Mouse (Mus musculus) kidney, embryonic 15.5 days (tissue): ENCODE data around the gene Nxpe4. TPM values are rescaled to one million over a fixed set of nuclear protein-coding genes. Genes with fewer than 3 reads are reported as not detected.

ENCODE experiments used
- ATAC-seq: fragments of 200-750 bp; cut with Nextera tagmentation; replicated peaks from 2 replicates; pipeline ENCODE4 v1.8.0; 2017; ENCODE audit warnings: moderate TSS enrichment; ENCODE audit not compliant: low FRiP score
- H3K27ac ChIP-seq: fragments of 300-500 bp; sonication (generic); 2 replicates; pipeline ENCODE4 v1.5.1; 2015; ENCODE audit warnings: mild to moderate bottlenecking, inconsistent platforms
- H3K27me3 ChIP-seq: fragments of 300-500 bp; sonication (generic); 2 replicates; pipeline ENCODE4 v1.6.1; 2015; ENCODE audit warnings: inconsistent platforms
- H3K36me3 ChIP-seq: fragments of 300-500 bp; sonication (generic); 2 replicates; pipeline ENCODE4 v1.6.1; 2015; ENCODE audit warnings: inconsistent platforms
- H3K4me1 ChIP-seq: fragments of 300-500 bp; sonication (generic); 2 replicates; pipeline ENCODE4 v1.6.1; 2015; ENCODE audit warnings: inconsistent platforms
- H3K4me2 ChIP-seq: fragments of 300-500 bp; sonication (generic); 2 replicates; pipeline ENCODE4 v1.6.1; 2015; ENCODE audit warnings: moderate library complexity, mild to moderate bottlenecking, inconsistent platforms
- H3K4me3 ChIP-seq: fragments of 300-500 bp; sonication (generic); replicated peaks from 2 replicates; pipeline ENCODE4 v1.5.1; 2015; ENCODE audit warnings: mild to moderate bottlenecking, inconsistent platforms
- H3K9ac ChIP-seq: fragments of 300-500 bp; sonication (generic); 2 replicates; pipeline ENCODE4 v1.6.1; 2015; ENCODE audit warnings: mild to moderate bottlenecking, inconsistent platforms
- H3K9me3 ChIP-seq: fragments of 300-500 bp; sonication (generic); replicated peaks from 2 replicates; pipeline ENCODE4 v1.6.1; 2016; ENCODE audit warnings: inconsistent platforms
- WGBS: fragments of 180-500 bp; shearing (Covaris S2); methylation state at CpG from one replicate; pipeline ENCODE4 v1.1.7; 2015; ENCODE audit warnings: mixed read lengths; 5-methylcytosine and 5-hydroxymethylcytosine counted together
- polyA plus RNA-seq: library from polyadenylated mRNA; unstranded; fragments of >200 nt; fragmentation: Nextera tagmentation; extraction: Ambion mirVana; gene quantifications from 2 replicates; pipeline ENCODE4 v1.2.1, GENCODE M21; 2015

Nxpe4 gene
- polyA plus RNA-seq, 1 experiment from 2014 or later = 7.0 TPM

DNA sequence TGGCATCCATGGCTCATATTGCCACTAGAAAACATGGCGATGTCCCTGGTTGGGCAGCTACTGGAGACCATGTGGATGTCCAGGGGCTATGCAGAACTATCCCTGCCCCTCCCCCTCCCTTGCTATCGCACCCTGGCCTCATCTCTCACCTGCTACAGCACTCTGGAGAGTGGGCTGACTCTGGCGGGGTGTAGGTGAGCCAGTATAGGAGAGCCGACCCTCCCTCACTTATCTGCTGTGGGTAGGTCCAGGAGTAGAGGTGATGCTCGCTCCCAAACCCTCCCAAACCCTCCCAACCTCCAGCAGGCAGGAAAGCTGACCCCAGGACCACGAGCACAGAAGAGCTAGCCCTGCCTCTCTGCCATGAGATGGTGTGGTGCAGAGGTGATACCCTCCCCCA is 27.0 kb downstream of the Nxpe4 start:
- Histone ChIP-seq H3K4me1 (0 out of 2 replicates have a peak, but pooled peaks cover 2% of the 10 kb centered on the region), H3K27me3 (no peaks in the 10 kb centered on the region), H3K9me3 (no peaks in the 10 kb centered on the region), H3K27ac (no peak overlapping the region), H3K4me3 (no peak overlapping the region), H3K36me3 (no peaks in the 10 kb centered on the region), H3K4me2 (no peak overlapping the region), H3K9ac (no peak overlapping the region)
- ATAC-seq = no peak
- whole genome bisulfite sequencing = 90% methylated on average over 6 of the region's 6 CpGs

DNA sequence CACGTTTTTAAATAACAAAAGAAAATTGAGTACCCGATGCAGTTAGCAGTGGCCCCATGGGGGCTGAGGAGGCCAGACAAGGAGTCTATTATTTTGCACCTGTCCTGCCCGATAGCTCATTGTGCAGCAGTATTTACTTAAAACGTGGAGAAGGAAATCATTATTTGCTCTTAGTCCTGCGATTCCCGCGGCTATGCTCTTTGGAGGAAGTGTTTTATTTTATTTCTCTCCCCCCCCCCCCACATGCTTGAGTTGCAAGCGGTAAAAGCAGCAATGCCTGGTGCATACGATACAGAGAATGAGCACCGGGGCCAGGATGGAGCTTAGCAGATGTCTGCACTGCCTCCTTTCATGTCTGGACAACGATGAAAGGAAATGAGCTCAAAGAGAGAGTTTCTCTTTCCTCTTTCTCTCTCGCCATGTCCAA is 35.6 kb downstream of the Nxpe4 start:
- H3K9ac ChIP-seq = no peak overlapping the region
- no peak overlapping the region for H3K4me2 ChIP-seq
- ATAC-seq = no peak
- H3K27ac ChIP-seq = no peak overlapping the region
- no peaks in the 10 kb centered on the region for H3K4me1 ChIP-seq
- 0 out of 2 replicates have a peak, but pooled peaks cover 8% of the 10 kb centered on the region for H3K36me3 ChIP-seq
- WGBS = 60% methylated on average over 12 of the region's 12 CpGs
- H3K27me3 ChIP-seq = no peaks in the 10 kb centered on the region
- no peak overlapping the region for H3K4me3 ChIP-seq
- no peaks in the 10 kb centered on the region for H3K9me3 ChIP-seq

DNA sequence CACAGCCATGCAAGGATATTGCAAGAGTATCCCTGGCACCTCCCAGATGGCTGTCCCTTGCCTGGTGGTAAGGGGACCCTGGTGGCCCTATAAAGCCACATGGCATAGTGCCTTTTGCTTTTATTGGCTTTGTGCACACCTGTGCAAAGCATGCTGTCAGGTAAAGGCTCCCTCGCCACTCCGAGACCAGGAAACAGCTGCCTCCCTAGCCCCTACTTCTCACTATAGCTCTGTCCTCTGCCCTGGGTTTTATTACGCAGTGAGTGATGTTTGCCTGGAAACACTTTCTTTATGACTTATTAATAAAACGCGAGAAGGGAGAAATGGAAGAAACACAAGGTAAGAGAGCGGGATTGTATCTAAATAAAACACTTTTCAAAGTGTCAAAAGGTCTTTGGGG is 49.1 kb downstream of the Nxpe4 start:
- ATAC-seq = no peak
- Histone ChIP-seq H3K4me1 (no peaks in the 10 kb centered on the region), H3K4me3 (no peak overlapping the region), H3K27me3 (no peaks in the 10 kb centered on the region), H3K9me3 (no peaks in the 10 kb centered on the region), H3K36me3 (no peaks in the 10 kb centered on the region), H3K9ac (no peak overlapping the region), H3K4me2 (no peak overlapping the region), H3K27ac (no peak overlapping the region)
- 83% methylated on average over 6 of the region's 6 CpGs for WGBS

DNA sequence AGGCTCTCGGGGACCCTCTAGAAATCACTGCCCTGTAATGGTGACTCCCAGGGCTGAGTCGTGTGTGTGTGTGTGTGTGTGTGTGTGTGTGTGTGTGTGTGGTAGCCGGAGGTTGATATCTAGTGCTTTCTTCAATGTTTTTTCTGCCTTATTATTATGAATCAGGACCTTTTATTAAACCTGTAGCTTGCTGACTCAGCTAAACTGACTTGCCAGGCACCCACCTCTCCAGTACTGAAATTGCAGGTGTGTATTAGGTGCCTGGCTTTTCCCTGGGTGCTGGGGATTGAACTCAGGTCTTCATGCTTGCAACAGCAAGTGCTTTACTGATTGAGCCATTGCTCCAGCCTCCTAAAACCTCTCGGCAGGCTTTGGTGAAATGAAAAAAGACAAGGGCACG is 50.1 kb downstream of the Nxpe4 start:
- no peaks in the 10 kb centered on the region for H3K4me1 ChIP-seq
- no peak overlapping the region for H3K4me3 ChIP-seq
- H3K27me3 ChIP-seq = no peaks in the 10 kb centered on the region
- no peak overlapping the region for H3K9ac ChIP-seq
- H3K27ac ChIP-seq = no peak overlapping the region
- no peak for ATAC-seq
- H3K9me3 ChIP-seq = no peaks in the 10 kb centered on the region
- H3K36me3 ChIP-seq = no peaks in the 10 kb centered on the region
- no peak overlapping the region for H3K4me2 ChIP-seq
- WGBS = 91% methylated on average over 5 of the region's 5 CpGs

DNA sequence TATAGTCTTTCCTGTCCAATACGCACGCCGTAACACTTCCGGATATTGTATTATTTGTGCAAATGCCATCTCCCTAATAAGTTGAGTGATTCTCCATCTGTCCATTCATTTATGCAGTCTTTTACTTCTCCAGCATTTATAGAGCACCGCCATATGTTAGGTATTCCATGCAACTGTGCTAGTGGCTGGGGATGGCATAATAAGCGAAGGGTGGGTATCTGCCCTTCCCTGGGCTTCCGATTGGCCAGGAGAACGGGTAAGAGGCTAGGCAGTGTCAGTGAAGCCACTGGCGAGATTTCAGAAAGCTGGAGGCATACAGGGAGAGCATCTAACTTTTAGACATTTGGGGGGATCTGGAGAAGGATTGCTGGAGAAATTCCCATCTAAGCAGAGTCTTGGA is 52.9 kb downstream of the Nxpe4 start:
- no peak for ATAC-seq

DNA sequence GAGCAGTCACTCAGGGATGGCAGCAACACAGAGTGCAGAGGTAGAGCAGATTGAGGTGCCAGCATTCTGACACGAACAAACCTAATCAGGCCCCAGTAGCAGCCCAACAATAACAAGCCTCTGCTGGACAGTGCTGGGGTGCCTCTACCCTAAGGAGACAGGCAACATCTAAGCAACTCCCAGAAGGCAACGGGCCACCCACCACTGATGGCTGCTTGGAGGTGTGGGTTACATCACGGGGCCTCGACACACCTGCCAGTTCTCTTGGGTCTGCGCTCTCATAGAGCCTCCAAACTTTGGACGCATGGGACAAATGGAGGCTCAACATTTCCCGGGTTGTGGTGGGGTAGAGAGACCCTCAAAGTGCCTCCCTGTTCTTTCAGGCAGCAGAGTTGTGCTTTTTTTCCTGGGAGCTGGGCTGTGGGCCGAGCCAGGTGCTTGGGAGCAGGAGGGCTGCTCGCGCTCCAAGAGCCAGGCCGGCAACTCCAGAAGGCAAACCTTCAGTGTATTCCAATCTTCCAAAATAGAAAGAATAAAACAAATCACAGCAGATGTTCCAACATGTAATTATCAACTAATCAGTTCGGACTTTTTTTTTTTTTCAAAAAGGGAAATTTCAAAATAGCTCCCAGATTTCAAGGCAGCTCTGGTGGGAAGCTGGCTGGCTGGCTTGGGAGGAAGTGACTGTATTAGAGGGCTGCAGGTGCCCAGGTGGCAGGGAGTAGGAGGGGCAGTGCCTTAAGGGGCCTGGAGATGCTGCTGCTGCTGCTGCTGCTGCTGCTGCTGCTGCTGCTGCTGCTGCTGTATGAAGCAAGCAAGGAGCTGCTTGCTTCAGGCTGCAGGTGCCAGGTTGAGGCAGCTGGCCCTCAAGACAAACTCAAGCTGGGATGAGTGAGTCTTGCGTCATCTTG is 54.5 kb downstream of the Nxpe4 start:
- H3K36me3 ChIP-seq = no peaks in the 10 kb centered on the region
- H3K4me3 ChIP-seq = no peak overlapping the region
- no peaks in the 10 kb centered on the region for H3K27me3 ChIP-seq
- no peaks in the 10 kb centered on the region for H3K9me3 ChIP-seq
- 76% methylated on average over 13 of the region's 13 CpGs for WGBS
- H3K9ac ChIP-seq = no peak overlapping the region
- ATAC-seq = no peak
- no peak overlapping the region for H3K27ac ChIP-seq
- no peaks in the 10 kb centered on the region for H3K4me1 ChIP-seq
- no peak overlapping the region for H3K4me2 ChIP-seq

More for the DNA sequence above, 52.9 kb downstream of the Nxpe4 start:
- Histone ChIP-seq H3K4me1 (no peaks in the 10 kb centered on the region), H3K9me3 (no peaks in the 10 kb centered on the region), H3K27ac (no peak overlapping the region), H3K4me2 (no peak overlapping the region), H3K36me3 (no peaks in the 10 kb centered on the region), H3K9ac (no peak overlapping the region), H3K27me3 (no peaks in the 10 kb centered on the region), H3K4me3 (no peak overlapping the region)
- 91% methylated on average over 9 of the region's 9 CpGs for WGBS

DNA sequence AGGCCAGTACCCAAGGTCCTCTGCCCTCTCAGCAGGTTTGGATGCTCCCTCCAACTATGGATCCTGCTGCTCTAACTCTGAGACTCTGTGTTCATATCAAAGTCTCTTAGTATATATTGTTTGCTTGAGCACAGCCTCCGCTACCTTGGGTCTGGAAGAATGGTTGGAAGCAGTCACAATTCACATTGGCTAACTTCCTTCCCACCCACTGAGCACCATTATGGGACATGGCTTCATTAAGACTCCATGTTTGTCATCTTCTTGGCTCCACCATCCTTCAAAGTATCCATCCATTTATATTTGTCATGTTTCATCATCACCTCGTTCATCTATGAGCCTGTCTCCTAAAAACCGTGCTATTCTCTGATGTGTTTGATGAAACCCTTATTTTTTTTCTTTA is 68.9 kb downstream of the Nxpe4 start:
- Histone ChIP-seq H3K4me1 (no peaks in the 10 kb centered on the region), H3K9me3 (no peaks in the 10 kb centered on the region), H3K4me3 (no peak overlapping the region), H3K27ac (no peak overlapping the region), H3K9ac (no peak overlapping the region), H3K36me3 (no peaks in the 10 kb centered on the region), H3K27me3 (no peaks in the 10 kb centered on the region), H3K4me2 (no peak overlapping the region)
- 89% methylated on average over 3 of the region's 3 CpGs for WGBS
- ATAC-seq = no peak

DNA sequence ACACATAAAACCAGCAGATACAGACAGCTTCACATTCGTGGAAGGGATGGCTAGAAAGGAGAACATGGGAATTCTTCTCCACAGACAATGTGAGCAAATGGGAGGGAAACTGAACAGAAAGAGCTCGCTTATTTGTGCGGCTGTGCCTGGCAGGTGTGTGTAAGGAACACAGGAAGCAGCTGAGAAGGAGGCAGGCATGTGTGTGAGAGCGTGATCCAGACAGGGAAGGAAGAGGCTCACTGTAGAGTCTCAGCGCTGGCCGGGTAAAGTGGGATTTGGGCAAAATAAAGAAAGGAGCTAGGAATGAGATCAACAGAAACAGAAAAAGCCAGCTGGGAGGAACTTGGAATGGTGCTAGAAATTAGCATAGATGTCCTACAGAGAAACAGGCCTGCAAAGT is 74.6 kb downstream of the Nxpe4 start:
- Histone ChIP-seq H3K9me3 (no peaks in the 10 kb centered on the region), H3K27me3 (no peaks in the 10 kb centered on the region), H3K27ac (no peak overlapping the region), H3K4me1 (no peaks in the 10 kb centered on the region), H3K36me3 (no peaks in the 10 kb centered on the region), H3K9ac (no peak overlapping the region), H3K4me2 (no peak overlapping the region), H3K4me3 (no peak overlapping the region)
- WGBS = 74% methylated on average over 6 of the region's 6 CpGs
- ATAC-seq = no peak

DNA sequence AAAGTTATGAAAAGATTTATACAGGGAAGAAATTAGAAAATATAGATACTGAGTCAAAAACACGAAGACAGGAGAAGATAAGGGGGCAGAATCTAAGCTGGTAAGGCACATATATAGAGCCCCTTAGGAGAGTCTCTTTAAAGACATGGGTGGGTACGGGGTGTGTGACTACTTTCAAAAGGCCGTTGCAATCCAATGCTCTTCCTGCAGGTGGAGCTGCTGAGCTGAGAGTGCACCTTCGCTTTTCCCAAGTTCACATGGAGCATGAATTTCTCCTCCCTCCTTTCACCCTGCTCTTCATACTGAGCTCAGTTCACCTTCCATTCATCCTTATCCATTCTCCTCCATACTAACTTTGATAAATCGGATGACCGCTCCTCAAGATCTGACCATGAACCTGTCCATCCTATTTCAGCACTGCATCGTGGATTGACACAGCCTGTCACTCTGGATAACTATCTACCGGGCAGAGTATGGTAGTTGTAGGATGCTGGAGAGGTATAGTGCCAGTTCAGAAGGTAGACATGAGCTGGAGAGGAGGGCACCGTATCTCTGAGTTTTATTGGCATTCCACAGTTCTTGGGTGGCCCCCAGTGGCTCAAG is 76.4 kb downstream of the Nxpe4 start:
- Histone ChIP-seq H3K27me3 (no peaks in the 10 kb centered on the region), H3K9ac (no peak overlapping the region), H3K4me3 (no peak overlapping the region), H3K4me1 (no peaks in the 10 kb centered on the region), H3K27ac (no peak overlapping the region), H3K4me2 (no peak overlapping the region), H3K36me3 (no peaks in the 10 kb centered on the region), H3K9me3 (no peaks in the 10 kb centered on the region)
- ATAC-seq = no peak
- 82% methylated on average over 9 of the region's 9 CpGs for WGBS

DNA sequence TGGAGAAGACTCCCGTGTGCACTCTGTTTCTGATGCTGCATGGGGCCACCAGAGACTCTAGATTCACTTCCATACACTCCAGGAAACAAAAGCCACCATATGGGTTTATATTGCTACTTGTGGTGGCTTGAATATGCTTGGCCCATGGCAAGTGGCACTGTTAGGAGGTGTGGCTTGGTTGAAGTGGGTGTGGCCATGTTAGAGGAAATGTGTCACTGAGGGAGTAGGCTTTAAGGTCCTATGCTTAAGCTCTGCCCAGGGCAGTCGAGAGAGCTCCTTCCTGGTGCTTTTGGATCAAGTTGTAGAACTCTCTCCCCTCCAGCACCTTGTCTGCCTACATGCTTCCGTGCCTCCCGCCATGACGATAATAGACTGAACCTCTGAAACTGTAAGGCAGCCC is 77.6 kb downstream of the Nxpe4 start:
- ATAC-seq = no peak
- H3K27me3 ChIP-seq = no peaks in the 10 kb centered on the region
- H3K9me3 ChIP-seq = no peaks in the 10 kb centered on the region
- H3K36me3 ChIP-seq = no peaks in the 10 kb centered on the region
- no peak overlapping the region for H3K27ac ChIP-seq
- 87% methylated on average over 5 of the region's 5 CpGs for WGBS
- H3K9ac ChIP-seq = no peak overlapping the region
- H3K4me1 ChIP-seq = no peaks in the 10 kb centered on the region
- no peak overlapping the region for H3K4me3 ChIP-seq
- H3K4me2 ChIP-seq = no peak overlapping the region

DNA sequence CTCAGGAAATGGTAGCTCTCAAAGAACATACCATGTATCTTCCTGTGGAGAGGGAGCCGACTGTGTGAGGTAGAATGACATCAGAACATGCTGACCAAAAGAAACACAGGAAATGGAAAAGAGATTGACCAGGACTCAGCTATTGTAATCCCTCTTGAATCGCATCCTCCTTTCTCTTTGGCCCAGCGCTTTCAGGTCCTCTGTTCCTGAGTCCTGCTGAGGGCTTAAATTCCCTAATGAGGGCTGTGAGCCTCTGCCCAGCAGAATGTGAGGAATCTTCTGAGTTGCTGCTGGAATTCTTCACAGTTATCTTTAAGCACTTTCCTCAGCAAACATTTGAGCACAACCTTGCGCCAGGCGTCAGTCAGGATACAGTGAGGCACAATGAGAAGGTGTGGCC is 78.6 kb downstream of the Nxpe4 start:
- Histone ChIP-seq H3K4me1 (no peaks in the 10 kb centered on the region), H3K9me3 (no peaks in the 10 kb centered on the region), H3K36me3 (no peaks in the 10 kb centered on the region), H3K9ac (no peak overlapping the region), H3K4me2 (no peak overlapping the region), H3K4me3 (no peak overlapping the region), H3K27ac (no peak overlapping the region), H3K27me3 (no peaks in the 10 kb centered on the region)
- no peak for ATAC-seq
- WGBS = 70% methylated on average over 5 of the region's 5 CpGs

DNA sequence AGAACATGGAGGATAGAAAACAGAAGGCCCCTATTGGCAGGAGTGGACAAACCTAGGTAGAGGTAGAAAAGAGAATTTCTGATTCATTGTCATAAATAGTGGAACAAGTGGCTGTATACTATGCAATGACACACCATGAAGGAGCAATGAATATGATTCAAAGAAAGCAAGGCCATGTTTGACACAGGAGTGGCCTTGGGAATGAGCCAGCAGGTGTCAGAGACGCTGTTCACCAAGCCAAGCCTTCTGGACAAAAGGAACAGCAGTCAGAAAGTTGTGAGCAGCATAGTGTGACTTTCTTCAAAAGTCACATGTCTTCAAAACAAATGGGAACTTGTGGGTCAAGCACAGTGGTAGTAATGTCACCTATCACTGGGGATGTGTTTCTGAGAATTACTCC is 80.0 kb downstream of the Nxpe4 start:
- H3K4me1 ChIP-seq = no peaks in the 10 kb centered on the region
- no peaks in the 10 kb centered on the region for H3K27me3 ChIP-seq
- WGBS = 77% methylated on average over 1 of the region's 1 CpGs
- H3K4me2 ChIP-seq = no peak overlapping the region
- H3K9me3 ChIP-seq = no peaks in the 10 kb centered on the region
- ATAC-seq = no peak
- no peak overlapping the region for H3K9ac ChIP-seq
- H3K36me3 ChIP-seq = no peaks in the 10 kb centered on the region
- H3K4me3 ChIP-seq = no peak overlapping the region
- H3K27ac ChIP-seq = no peak overlapping the region
